Mouse (Mus musculus) heart, adult 9 months (tissue): Measurements from ENCODE around the gene Dedd2.
"Not testable (repeated sequence)": the region's sequence is repeated elsewhere in the genome, so short reads cannot be mapped to it uniquely, and the experiment has no call there.

ENCODE experiments used
- DNase-seq, 2 experiments: peaks; one replicate each; pipeline ENCODE4 v3.0.0; 2022; ENCODE audit warnings: low spot score in 2 of 2

The Dedd2 gene

GRCm38 (mm10) chr7:25220457-25221101 is at the start of gene Dedd2:
Gene Dedd2 (minus strand): TSS chr7:25220615.
- peak; percentile 59 to 79 for DNase-seq

GRCm38 (mm10) chr7:25269545-25270271 is 49.3 kb upstream of the Dedd2 start:
- DNase-seq, result peak in 1 of 2 experiments; percentile 28

GRCm38 (mm10) chr7:25269029-25269428 is 48.6 kb upstream of the Dedd2 start:
- DNase-seq, result peak in 1 of 2 experiments; percentile 14

- DNase-seq, result no peak
Measured at GRCm38 (mm10) chr7:25268588-25268987, 48.2 kb upstream of the Dedd2 start.

GRCm38 (mm10) chr7:25267751-25268463 is 47.5 kb upstream of the Dedd2 start:
- DNase-seq, result peak; percentile 100

GRCm38 (mm10) chr7:25267301-25267750 is 46.9 kb upstream of the Dedd2 start, which contains the start of gene Cic:
Gene Cic (plus strand): TSS chr7:25267704.
- DNase-seq, result peak; percentile 100

GRCm38 (mm10) chr7:25266180-25266962 is 46.0 kb upstream of the Dedd2 start:
- DNase-seq, result peak in 1 of 2 experiments; percentile 15

GRCm38 (mm10) chr7:25265743-25266142 is 45.3 kb upstream of the Dedd2 start:
- DNase-seq, result not testable (repeated sequence)

GRCm38 (mm10) chr7:25263968-25264870 is 43.8 kb upstream of the Dedd2 start:
- no peak for DNase-seq

GRCm38 (mm10) chr7:25261896-25262295 is 41.5 kb upstream of the Dedd2 start:
- no peak for DNase-seq

GRCm38 (mm10) chr7:25251822-25252221 is 31.4 kb upstream of the Dedd2 start:
- DNase-seq, result no peak

- DNase-seq, result peak; percentile 79 to 81
Measured at GRCm38 (mm10) chr7:25251071-25251791, 30.8 kb upstream of the Dedd2 start.

GRCm38 (mm10) chr7:25250141-25250972 is 29.9 kb upstream of the Dedd2 start, which contains the start of gene Erf:
Gene Erf (minus strand): TSS chr7:25250761.
- DNase-seq, result peak; percentile 93 to 96

- peak; percentile 80 for DNase-seq
Measured at GRCm38 (mm10) chr7:25249314-25250140, 29.1 kb upstream of the Dedd2 start.

GRCm38 (mm10) chr7:25248846-25249313 is 28.5 kb upstream of the Dedd2 start:
- no peak for DNase-seq

- DNase-seq, result peak; percentile 66 to 67
Measured at GRCm38 (mm10) chr7:25248018-25248647, 27.7 kb upstream of the Dedd2 start.

- no peak for DNase-seq
Measured at GRCm38 (mm10) chr7:25247498-25247897, 27.1 kb upstream of the Dedd2 start.
